Mouse (Mus musculus): Measurements from ENCODE around the gene Gprc5b. TPM values are rescaled to one million over a fixed set of nuclear protein-coding genes. Genes with fewer than 3 reads are reported as not detected.

Gene Gprc5b
- polyA plus RNA-seq, 1 experiment from 2014 or later = 4.9 TPM

DNA sequence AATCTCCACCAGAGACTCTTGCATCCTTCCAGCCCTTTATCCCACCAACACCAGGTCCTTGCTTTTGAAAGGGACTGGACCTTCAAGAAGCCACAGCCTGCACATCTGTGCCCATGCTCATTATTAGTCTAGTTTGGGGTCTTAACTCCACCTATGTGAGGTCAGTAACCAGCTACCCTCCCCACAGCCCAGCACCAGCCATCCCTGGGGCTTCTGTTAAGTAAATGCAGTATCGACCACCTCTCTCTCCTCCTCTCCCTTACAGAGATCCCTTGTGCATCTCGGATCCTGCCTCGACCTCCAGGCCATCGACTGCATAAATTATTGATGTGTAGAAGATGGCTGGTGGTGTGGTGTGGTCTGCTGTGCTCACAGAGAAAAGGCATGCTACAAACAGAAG lies 8.6 kb downstream of the Gprc5b start:
- H3K27ac ChIP-seq = no peak overlapping the region
- 69% methylated on average over 4 of the region's 4 CpGs for whole genome bisulfite sequencing
- no peaks in the 10 kb centered on the region for H3K9me3 ChIP-seq (replicated peaks)
- peaks cover 6% of the 10 kb centered on the region; the same call in 1 of the 2 replicates for H3K36me3 ChIP-seq
- peaks cover 11% of the 10 kb centered on the region for H3K4me1 ChIP-seq (replicated peaks)
- ATAC-seq (replicated peaks; ENCODE audit: insufficient number of reproducible peaks, insufficient read depth, low FRiP score, low read depth) = no peak
- no peaks in the 10 kb centered on the region for H3K27me3 ChIP-seq
- H3K9ac ChIP-seq = no peak overlapping the region
- H3K4me3 ChIP-seq = no peak overlapping the region
- no peak overlapping the region for H3K4me2 ChIP-seq

DNA sequence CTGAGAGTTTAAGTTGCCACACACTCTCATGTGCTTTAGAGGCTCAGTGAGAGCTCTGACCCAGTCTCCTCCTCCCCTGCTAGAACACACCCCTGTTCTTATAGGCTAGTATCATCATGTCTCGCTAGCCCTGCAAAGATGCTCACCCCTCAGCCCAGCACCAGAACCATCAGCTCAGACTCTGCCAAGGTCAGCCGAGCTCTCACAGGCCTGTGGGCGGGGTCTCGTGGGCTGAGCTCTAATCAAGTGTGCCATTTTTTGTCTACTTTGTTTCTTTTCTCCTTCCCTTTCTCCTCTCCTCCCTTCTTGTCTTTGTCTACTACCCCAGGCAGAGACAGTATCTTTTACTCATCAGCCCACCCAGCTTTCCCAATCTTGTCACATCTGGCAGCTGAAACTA lies 9.2 kb downstream of the Gprc5b start:
- 68% methylated on average over 4 of the region's 4 CpGs for WGBS
- Histone ChIP-seq H3K4me1 (replicated peaks) (peaks cover 13% of the 10 kb centered on the region), H3K9ac (no peak overlapping the region), H3K27ac (no peak overlapping the region), H3K4me3 (no peak overlapping the region), H3K27me3 (no peaks in the 10 kb centered on the region), H3K9me3 (replicated peaks) (no peaks in the 10 kb centered on the region), H3K4me2 (no peak overlapping the region), H3K36me3 (peaks cover 6% of the 10 kb centered on the region; the same call in 1 of the 2 replicates)
- ATAC-seq (replicated peaks; ENCODE audit: insufficient number of reproducible peaks, insufficient read depth, low FRiP score, low read depth) = no peak

DNA sequence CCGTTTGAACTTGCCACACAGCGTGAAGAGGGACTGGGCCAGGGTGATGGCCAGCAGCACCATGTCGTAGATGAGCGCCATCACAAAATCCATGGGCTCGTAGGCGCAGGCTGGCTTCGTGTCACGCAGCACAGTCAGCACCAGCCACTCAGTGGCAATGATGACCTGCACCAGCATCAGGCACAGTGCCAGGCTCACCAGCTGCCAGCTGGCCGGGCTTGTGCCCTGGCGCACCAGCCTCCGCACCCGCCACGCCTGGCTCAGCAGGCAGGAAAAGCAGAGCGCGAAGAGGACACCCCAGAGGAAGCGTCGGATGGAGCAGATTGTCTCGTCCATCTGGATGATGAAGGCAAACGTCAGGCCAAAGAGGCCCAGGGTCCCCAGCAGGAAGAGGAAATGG lies 11.1 kb downstream of the Gprc5b start:
- Histone ChIP-seq H3K4me1 (replicated peaks) (peaks cover 14% of the 10 kb centered on the region), H3K36me3 (peaks cover 6% of the 10 kb centered on the region; the same call in 1 of the 2 replicates), H3K9me3 (replicated peaks) (no peaks in the 10 kb centered on the region), H3K4me2 (no peak overlapping the region), H3K4me3 (no peak overlapping the region), H3K27ac (no peak overlapping the region), H3K27me3 (no peaks in the 10 kb centered on the region), H3K9ac (no peak overlapping the region)
- 83% methylated on average over 19 of the region's 19 CpGs for WGBS
- ATAC-seq (replicated peaks; ENCODE audit: insufficient number of reproducible peaks, insufficient read depth, low FRiP score, low read depth) = no peak

DNA sequence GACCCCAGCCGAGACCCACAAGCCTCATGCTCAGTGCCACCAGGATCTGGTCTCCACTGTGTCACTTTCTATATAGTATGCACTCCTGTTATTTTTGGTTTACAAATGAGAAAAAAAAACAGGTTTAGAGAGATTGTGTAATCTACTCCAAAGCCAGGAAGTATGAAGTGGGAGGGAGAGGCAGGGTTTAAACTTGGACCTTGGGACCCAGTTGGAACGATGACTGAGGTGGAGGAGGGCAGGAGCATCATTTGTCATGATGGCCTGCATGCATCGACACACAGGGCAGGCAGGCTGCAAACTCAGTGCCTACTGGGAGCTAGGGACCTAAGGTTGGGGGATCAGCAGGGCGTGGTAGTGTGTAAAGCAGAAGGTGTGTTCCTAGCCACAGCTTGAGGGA lies 12.4 kb downstream of the Gprc5b start:
- Histone ChIP-seq H3K4me2 (no peak overlapping the region), H3K36me3 (peaks cover 6% of the 10 kb centered on the region; the same call in 1 of the 2 replicates), H3K27ac (no peak overlapping the region), H3K4me1 (replicated peaks) (peaks cover 18% of the 10 kb centered on the region), H3K9me3 (replicated peaks) (no peaks in the 10 kb centered on the region), H3K27me3 (no peaks in the 10 kb centered on the region), H3K4me3 (no peak overlapping the region), H3K9ac (no peak overlapping the region)
- ATAC-seq (replicated peaks; ENCODE audit: insufficient number of reproducible peaks, insufficient read depth, low FRiP score, low read depth) = no peak
- whole genome bisulfite sequencing = 78% methylated on average over 4 of the region's 4 CpGs

DNA sequence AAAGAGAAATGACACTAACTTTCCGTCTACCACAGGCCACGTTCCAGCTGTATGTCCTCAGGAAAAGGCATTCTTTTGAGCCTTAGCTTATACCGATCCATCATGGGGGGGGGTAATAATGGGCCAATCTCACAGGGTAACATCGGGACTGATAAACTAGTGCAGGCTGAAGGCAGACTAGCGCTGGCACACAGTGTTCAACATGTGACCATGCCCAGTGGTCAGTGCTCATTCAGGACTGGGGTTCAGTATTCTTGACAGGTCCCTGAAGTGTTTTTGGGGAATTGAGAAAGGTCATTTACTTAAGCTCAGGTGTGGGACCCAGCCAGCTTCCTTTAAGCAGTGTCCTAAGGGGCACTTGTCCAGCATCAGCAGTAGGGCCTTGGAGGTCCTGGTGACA lies 13.2 kb downstream of the Gprc5b start:
- H3K4me3 ChIP-seq = no peak overlapping the region
- peaks cover 25% of the 10 kb centered on the region for H3K4me1 ChIP-seq (replicated peaks)
- no peaks in the 10 kb centered on the region for H3K27me3 ChIP-seq
- peaks cover 6% of the 10 kb centered on the region; the same call in 1 of the 2 replicates for H3K36me3 ChIP-seq
- H3K9me3 ChIP-seq (replicated peaks) = no peaks in the 10 kb centered on the region
- no peak overlapping the region for H3K27ac ChIP-seq
- WGBS = 74% methylated on average over 5 of the region's 5 CpGs
- no peak overlapping the region for H3K4me2 ChIP-seq
- H3K9ac ChIP-seq = no peak overlapping the region
- ATAC-seq (replicated peaks; ENCODE audit: insufficient number of reproducible peaks, insufficient read depth, low FRiP score, low read depth) = no peak

DNA sequence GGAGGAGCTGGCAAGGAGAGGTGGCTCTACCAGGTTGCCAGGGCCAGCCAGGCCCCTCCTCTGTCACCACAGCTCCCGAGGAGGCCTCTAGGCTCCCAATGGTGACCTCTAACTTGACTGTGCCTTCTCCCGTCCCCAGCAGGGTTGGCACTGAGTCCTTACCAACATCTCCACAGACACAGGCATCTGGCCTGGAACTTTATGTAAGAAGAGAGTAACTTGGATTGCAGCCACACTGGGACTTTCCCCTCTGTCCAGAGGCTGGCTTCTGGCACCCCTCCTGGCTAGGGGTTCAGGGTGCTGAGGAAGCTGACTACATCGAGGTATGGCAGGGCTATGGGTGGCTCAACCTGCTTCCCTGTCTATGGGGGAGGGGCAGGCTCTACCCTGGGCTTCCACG lies 13.7 kb downstream of the Gprc5b start:
- Histone ChIP-seq H3K9ac (no peak overlapping the region), H3K9me3 (replicated peaks) (no peaks in the 10 kb centered on the region), H3K27ac (peak overlapping the region; percentile 21; the same call in 1 of the 2 replicates), H3K4me3 (no peak overlapping the region), H3K36me3 (peaks cover 6% of the 10 kb centered on the region; the same call in 1 of the 2 replicates), H3K4me1 (replicated peaks) (peaks cover 30% of the 10 kb centered on the region), H3K4me2 (no peak overlapping the region), H3K27me3 (no peaks in the 10 kb centered on the region)
- 54% methylated on average over 4 of the region's 4 CpGs for WGBS
- ATAC-seq (replicated peaks; ENCODE audit: insufficient number of reproducible peaks, insufficient read depth, low FRiP score, low read depth) = no peak

DNA sequence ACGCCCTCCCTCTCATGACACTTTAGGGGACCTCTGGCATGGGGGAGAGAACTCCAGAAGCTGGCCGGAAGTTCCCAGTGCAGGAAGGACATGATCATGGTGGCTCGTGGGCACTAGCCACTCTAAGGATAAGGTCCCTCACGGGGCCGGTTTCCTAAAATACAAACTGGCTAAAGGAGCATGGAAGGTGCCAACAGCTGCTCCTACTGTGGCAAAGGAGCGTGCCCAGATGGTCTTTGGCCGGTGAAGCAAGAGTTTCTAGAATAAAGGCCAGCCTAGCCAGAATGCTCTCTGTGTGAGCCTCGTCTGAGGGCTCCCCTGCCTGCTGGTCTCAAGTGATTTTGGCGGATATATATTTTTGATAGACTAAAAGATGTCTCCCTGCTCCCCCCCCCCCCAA lies 15.3 kb downstream of the Gprc5b start:
- WGBS = 80% methylated on average over 9 of the region's 9 CpGs
- Histone ChIP-seq H3K27me3 (no peaks in the 10 kb centered on the region), H3K9ac (no peak overlapping the region), H3K27ac (no peak overlapping the region), H3K9me3 (replicated peaks) (no peaks in the 10 kb centered on the region), H3K4me3 (no peak overlapping the region), H3K36me3 (peaks cover 6% of the 10 kb centered on the region; the same call in 1 of the 2 replicates), H3K4me2 (no peak overlapping the region), H3K4me1 (replicated peaks) (peaks cover 40% of the 10 kb centered on the region)
- no peak for ATAC-seq (replicated peaks; ENCODE audit: insufficient number of reproducible peaks, insufficient read depth, low FRiP score, low read depth)

DNA sequence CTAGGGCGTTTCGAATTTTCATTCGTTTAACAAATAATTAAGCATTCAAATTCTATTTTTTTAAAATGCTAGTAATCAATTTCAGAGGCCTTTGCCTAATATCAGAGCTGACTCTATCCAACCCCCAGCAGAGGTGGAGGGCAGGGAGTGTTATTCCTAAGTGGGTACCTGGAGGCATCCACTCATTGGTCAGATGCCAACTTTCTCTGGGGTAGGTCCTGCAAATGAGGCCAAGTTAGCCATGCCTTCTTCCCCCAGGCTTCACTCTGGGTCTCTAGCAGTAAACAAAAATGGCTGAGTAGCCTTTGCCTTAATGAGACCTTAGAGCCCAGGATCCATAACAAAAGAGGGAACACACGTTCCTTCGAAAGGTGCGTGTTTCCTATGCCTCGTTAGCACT lies 15.9 kb downstream of the Gprc5b start:
- H3K36me3 ChIP-seq = peaks cover 6% of the 10 kb centered on the region; the same call in 1 of the 2 replicates
- H3K4me1 ChIP-seq (replicated peaks) = peaks cover 40% of the 10 kb centered on the region
- no peaks in the 10 kb centered on the region for H3K9me3 ChIP-seq (replicated peaks)
- no peaks in the 10 kb centered on the region for H3K27me3 ChIP-seq
- no peak overlapping the region for H3K4me3 ChIP-seq
- 86% methylated on average over 7 of the region's 7 CpGs for WGBS
- no peak overlapping the region for H3K4me2 ChIP-seq
- no peak overlapping the region for H3K27ac ChIP-seq
- H3K9ac ChIP-seq = no peak overlapping the region
- no peak for ATAC-seq (replicated peaks; ENCODE audit: insufficient number of reproducible peaks, insufficient read depth, low FRiP score, low read depth)

DNA sequence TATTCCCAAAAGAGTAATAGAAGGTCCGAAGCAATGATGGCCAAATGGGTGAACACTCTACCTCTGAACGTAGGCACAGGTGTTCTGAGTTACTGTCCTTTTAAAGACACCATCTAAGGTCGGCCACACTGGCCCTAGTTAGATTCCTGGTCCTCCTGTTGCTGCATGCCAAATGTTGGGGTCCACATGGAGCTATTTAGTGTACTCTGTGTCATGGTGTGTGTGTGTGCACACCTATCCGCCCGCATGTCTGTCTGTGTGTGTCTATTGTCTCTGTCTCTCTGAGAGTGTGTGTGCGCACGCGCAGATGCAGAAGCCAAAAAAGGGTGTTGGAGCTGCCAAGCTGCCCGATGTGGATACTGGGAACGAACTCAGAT lies 17.9 kb downstream of the Gprc5b start:
- no peak overlapping the region for H3K4me3 ChIP-seq

DNA sequence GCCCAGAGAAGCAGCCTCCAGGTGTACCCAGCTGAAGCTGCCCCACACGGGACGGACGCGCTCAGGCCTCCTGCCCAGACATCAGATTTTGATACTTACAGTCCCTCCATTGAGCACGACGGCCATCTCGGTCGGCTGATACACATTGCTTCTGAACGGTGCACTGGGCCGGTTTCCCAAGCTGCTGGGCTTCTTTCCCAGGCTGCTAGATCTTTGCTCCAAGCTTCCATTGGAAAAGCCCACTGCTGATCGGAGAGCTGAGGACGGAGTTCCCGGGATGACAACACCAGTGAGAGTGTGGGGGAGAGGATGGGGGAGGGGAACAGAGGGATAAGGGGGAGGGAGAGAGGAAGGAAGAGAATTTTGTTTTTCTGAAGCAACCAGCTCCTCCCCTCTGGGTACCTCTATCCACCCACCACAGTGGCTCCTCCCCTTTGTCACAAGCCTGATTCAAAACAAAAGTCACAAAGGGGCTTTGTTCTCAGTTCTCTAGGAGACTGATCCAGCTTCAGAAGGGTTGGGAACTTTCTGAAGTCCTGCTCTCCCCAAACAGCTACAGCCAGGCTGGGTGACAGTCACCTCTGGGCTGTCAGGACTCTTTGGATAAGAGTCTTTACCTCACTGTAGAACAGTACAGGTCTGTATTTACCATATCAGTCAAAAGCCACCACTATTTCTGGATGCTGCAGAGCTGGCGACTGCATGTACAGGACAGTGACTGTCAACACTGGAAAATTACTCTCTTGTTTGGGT lies 18.4 kb downstream of the Gprc5b start:
- H3K4me3 ChIP-seq = no peak overlapping the region
- no peaks in the 10 kb centered on the region for H3K9me3 ChIP-seq (replicated peaks)
- peak overlapping the region; percentile 72 for H3K27ac ChIP-seq
- peak; percentile 61 for ATAC-seq (replicated peaks; ENCODE audit: insufficient number of reproducible peaks, insufficient read depth, low FRiP score, low read depth)
- no peak overlapping the region for H3K9ac ChIP-seq
- H3K27me3 ChIP-seq = no peaks in the 10 kb centered on the region
- 41% methylated on average over 14 of the region's 14 CpGs for WGBS
- H3K36me3 ChIP-seq = peaks cover 7% of the 10 kb centered on the region; the same call in 1 of the 2 replicates
- H3K4me2 ChIP-seq = peak overlapping the region; percentile 33
- H3K4me1 ChIP-seq (replicated peaks) = peaks cover 38% of the 10 kb centered on the region

More for the DNA sequence above, 17.9 kb downstream of the Gprc5b start:
- WGBS = 79% methylated on average over 10 of the region's 10 CpGs
- peaks cover 7% of the 10 kb centered on the region; the same call in 1 of the 2 replicates for H3K36me3 ChIP-seq
- ATAC-seq (replicated peaks; ENCODE audit: insufficient number of reproducible peaks, insufficient read depth, low FRiP score, low read depth) = no peak
- no peaks in the 10 kb centered on the region for H3K27me3 ChIP-seq
- H3K4me2 ChIP-seq = no peak overlapping the region
- H3K9me3 ChIP-seq (replicated peaks) = no peaks in the 10 kb centered on the region
- peaks cover 40% of the 10 kb centered on the region for H3K4me1 ChIP-seq (replicated peaks)
- peak overlapping the region; percentile 72; the same call in 1 of the 2 replicates for H3K27ac ChIP-seq
- no peak overlapping the region for H3K9ac ChIP-seq

DNA sequence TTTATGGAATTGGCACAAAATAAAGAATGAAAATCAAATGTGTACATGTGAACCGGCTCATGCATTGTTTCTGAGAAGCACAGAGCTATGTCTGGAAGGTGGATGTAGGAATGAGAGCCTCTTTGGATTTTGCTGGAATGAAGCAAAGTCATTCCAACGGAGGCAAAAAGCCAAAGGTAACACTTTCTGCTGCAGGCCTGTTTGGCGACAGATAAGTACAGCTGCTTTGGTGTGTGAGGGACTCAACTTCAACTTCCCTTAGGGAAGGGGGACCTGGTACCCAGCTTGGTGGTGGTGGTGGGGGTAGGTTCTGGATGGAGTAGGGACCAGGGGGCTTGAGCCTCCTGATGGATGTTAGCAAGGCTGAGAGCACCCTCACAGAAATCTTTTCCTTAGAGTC lies 19.2 kb downstream of the Gprc5b start:
- Histone ChIP-seq H3K27me3 (no peaks in the 10 kb centered on the region), H3K27ac (peak overlapping the region; percentile 72), H3K4me3 (no peak overlapping the region), H3K9me3 (replicated peaks) (no peaks in the 10 kb centered on the region), H3K9ac (no peak overlapping the region), H3K36me3 (peaks cover 7% of the 10 kb centered on the region; the same call in 1 of the 2 replicates), H3K4me1 (replicated peaks) (peaks cover 33% of the 10 kb centered on the region), H3K4me2 (peak overlapping the region; percentile 33; the same call in 1 of the 2 replicates)
- ATAC-seq (replicated peaks; ENCODE audit: insufficient number of reproducible peaks, insufficient read depth, low FRiP score, low read depth) = 0 out of 2 replicates have a peak, but pooled peaks have one; percentile 24
- WGBS = 32% methylated on average over 3 of the region's 3 CpGs

DNA sequence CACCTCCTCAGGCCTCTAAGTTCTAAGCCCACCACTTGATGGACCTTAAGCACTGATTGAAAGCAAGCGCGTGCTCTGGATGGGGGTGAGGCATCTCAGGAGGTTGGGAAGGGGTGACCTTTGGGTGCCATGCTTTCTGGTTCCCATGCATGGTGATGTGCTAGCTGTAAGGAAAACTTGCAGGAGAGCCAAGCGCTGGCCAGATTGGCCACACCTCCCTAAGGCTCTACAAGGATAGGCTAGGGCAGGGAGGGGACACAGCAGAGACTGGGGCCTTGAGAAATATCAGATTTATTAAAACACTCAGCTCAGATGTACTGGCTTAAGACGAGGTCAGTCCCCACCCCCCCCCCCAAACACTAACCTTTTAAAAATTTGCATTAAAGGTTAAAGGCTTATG lies 21.6 kb downstream of the Gprc5b start:
- H3K27ac ChIP-seq = no peak overlapping the region
- 84% methylated on average over 4 of the region's 4 CpGs for WGBS
- peaks cover 23% of the 10 kb centered on the region for H3K4me1 ChIP-seq (replicated peaks)
- no peaks in the 10 kb centered on the region for H3K27me3 ChIP-seq
- H3K9ac ChIP-seq = no peak overlapping the region
- no peak overlapping the region for H3K4me2 ChIP-seq
- H3K36me3 ChIP-seq = peaks cover 7% of the 10 kb centered on the region; the same call in 1 of the 2 replicates
- no peak overlapping the region for H3K4me3 ChIP-seq
- no peak for ATAC-seq (replicated peaks; ENCODE audit: insufficient number of reproducible peaks, insufficient read depth, low FRiP score, low read depth)
- H3K9me3 ChIP-seq (replicated peaks) = no peaks in the 10 kb centered on the region
